19 mouse cellular contexts compared by ENCODE assay signal in the genomic region with DNA sequence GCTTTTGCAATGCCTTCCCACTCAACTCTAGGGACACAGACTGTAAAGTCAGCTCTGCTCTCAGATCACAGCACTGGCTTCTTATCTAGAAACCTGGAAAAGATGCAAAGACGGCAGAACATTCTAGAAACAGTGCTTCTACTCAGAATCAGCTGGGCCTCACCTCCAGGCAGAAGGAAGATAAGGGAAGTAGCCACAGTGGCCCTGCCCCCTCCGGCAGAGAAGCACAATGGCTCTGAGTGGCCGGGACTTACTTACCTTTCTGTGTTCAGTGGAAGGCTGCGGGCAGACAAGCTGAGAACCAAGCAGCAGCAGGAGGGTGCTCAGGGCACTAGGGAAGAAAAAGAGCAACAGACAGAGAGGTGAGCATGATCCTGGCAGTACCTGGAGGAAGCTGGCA. TPM values are rescaled to one million over a fixed set of nuclear protein-coding genes. Genes with fewer than 3 reads are reported as not detected.
A peak's percentile ranks its signal among the peaks of the same experiment; 100 is the strongest.
DNase-seq lines count a peak whose midpoint lies in the region; ATAC-seq lines count a peak whose summit lies in the region.
"Had no signal": no experiment of that assay in that cellular context is flagged by ENCODE, and none has a peak within 500 bp of the region (broad histone marks: within the 10 kb centered on the region; RNA-seq: fewer than 3 reads in every experiment).

No protein-coding gene starts in this region.

- no peak for DNase-seq in heart, adult 8-10 months (ENCODE audit: low spot score)
- peak; percentile 24 to 46 for DNase-seq in lung, adult 18-20 months
- no peak for DNase-seq in lung, postnatal 14 days
- peak; percentile 21 for DNase-seq in lung, postnatal 25 days (ENCODE audit: low spot score)
- DNase-seq in ovary, adult 18-20 months (ENCODE audit: low spot score): no peak
- DNase-seq in adrenal gland, adult 2 months: no peak
- DNase-seq: adrenal gland, postnatal 36 days; cerebellum, adult 9-10 months; gastrocnemius, postnatal 10 days; kidney, adult 9 months; kidney, postnatal 25 days had no signal

- H3K9me3 ChIP-seq in heart, embryonic 11.5 days (replicated peaks; ENCODE audit: control insufficient read depth, low read length): no peaks in the 10 kb centered on the region
- H3K9me3 ChIP-seq: embryonic facial prominence, embryonic 10.5 days; hindbrain, embryonic 13.5 days; midbrain, embryonic 13.5 days had no signal

- no peak overlapping the region for H3K9ac ChIP-seq in heart, embryonic 11.5 days (ENCODE audit: low read depth, low read length)
- H3K9ac ChIP-seq: hindbrain, embryonic 13.5 days; midbrain, embryonic 13.5 days had no signal

- no peak overlapping the region for H3K4me3 ChIP-seq in heart, embryonic 11.5 days (ENCODE audit: low read depth, low read length)
- H3K4me3 ChIP-seq: embryonic facial prominence, embryonic 10.5 days; hindbrain, embryonic 13.5 days; layer of hippocampus, adult 2 months; midbrain, embryonic 13.5 days had no signal

- no peaks in the 10 kb centered on the region for H3K27me3 ChIP-seq in heart, embryonic 11.5 days (ENCODE audit: control insufficient read depth, insufficient read depth, low read length)
- H3K27me3 ChIP-seq: hindbrain, embryonic 13.5 days; midbrain, embryonic 13.5 days had no signal

- ATAC-seq in heart, embryonic 11.5 days (replicated peaks; ENCODE audit: insufficient number of reproducible peaks, low FRiP score, low TSS enrichment): no peak
- ATAC-seq: CD4-positive, CD25-positive, alpha-beta regulatory T cell, adult 4 months; forebrain, embryonic 16.5 days; midbrain, embryonic 13.5 days had no signal

- H3K4me2 ChIP-seq in heart, embryonic 11.5 days: 0 out of 2 replicates have a peak overlapping the region, but pooled peaks have one; percentile 10
- H3K4me2 ChIP-seq: hindbrain, embryonic 13.5 days; midbrain, embryonic 13.5 days had no signal

- peak overlapping the region; percentile 70 for H3K27ac ChIP-seq in heart, embryonic 11.5 days (ENCODE audit: low read depth, low read length)
- H3K27ac ChIP-seq: embryonic facial prominence, embryonic 10.5 days; hindbrain, embryonic 13.5 days; layer of hippocampus, adult 2 months; midbrain, embryonic 13.5 days had no signal

- H3K36me3 ChIP-seq in heart, embryonic 11.5 days (ENCODE audit: control insufficient read depth, insufficient read depth, low read length): no peaks in the 10 kb centered on the region
- H3K36me3 ChIP-seq: embryonic facial prominence, embryonic 10.5 days; hindbrain, embryonic 13.5 days; midbrain, embryonic 13.5 days had no signal

- peaks cover 11% of the 10 kb centered on the region for H3K4me1 ChIP-seq in heart, embryonic 11.5 days (ENCODE audit: control insufficient read depth, insufficient read depth, low read length)
- H3K4me1 ChIP-seq: hindbrain, embryonic 13.5 days; midbrain, embryonic 13.5 days had no signal

- WGBS in heart, embryonic 11.5 days (ENCODE audit: insufficient replicate concordance): 19% methylated on average over 4 of the region's 4 CpGs

RNA-seq across cellular contexts. Expression of gene Thsd4, which starts 39.7 kb away (rescaled TPM):
- 10.6 and 14.6 TPM in 2 replicates for polyA plus RNA-seq in heart, embryonic 11.5 days (2014; fragmentation: Nextera tagmentation; extraction: Ambion mirVana)
- total RNA-seq in heart, adult 8-10 months (2022): 1 to 10 TPM; 3.7 to 4.8 (median 4.2) TPM
- total RNA-seq in adrenal gland, adult 2 months (2021): 1 to 10 TPM; 3.7 to 5.0 TPM
- 2.4 TPM in 2 replicates for polyA plus RNA-seq in adrenal gland, adult 2 months (2012; rRNA removed)
- total RNA-seq: monocyte, adult 5-6 weeks had no signal
- polyA plus RNA-seq: CD4-positive, CD25-positive, alpha-beta regulatory T cell, adult 4 months had no signal

Comparison
In these comparisons a context has a peak if more than half of its experiments do, and no peak if none do; other contexts are left out.
1. DNase-seq: peak in lung, adult 18-20 months (2 of 2) and lung, postnatal 25 days (single experiment); none in heart, adult 8-10 months (single experiment), lung, postnatal 14 days (single experiment), ovary, adult 18-20 months (single experiment) and adrenal gland, adult 2 months (single experiment).